Mouse (Mus musculus) ES-Bruce4 (cell line): ENCODE measurements around the gene Sox6.

Source experiments
- CTCF ChIP-seq: IDR thresholded peaks from one replicate; pipeline ENCODE4 v1.8.1; 2011; ENCODE audit warnings: low read depth, low read length
- EP300 ChIP-seq: IDR thresholded peaks from 2 replicates; pipeline ENCODE4 v1.6.1; 2011; ENCODE audit warnings: low read depth, low read length; ENCODE audit not compliant: insufficient read depth
- POLR2A ChIP-seq: IDR thresholded peaks from one replicate; pipeline ENCODE4 v1.8.1; 2011; ENCODE audit warnings: low read length; ENCODE audit not compliant: insufficient read depth

- TF ChIP-seq POLR2A: no peak
- no peak for TF ChIP-seq EP300
- TF ChIP-seq CTCF: no peak
Measured at GRCm38 (mm10) chr7:115719791-115720190, 318.8 kb downstream of the Sox6 start.
